Comparison of ENCODE assay signal across 8 mouse cellular contexts in genomic region chr17:86404795-86405501, GRCm38 (mm10).
DNase-seq lines count a peak whose midpoint lies in the region; ATAC-seq lines count a peak whose summit lies in the region.

No protein-coding gene starts in this region.

- ATAC-seq in heart, embryonic 12.5 days (ENCODE audit: insufficient number of reproducible peaks, low FRiP score): 0 out of 2 replicates have a peak, but pooled peaks have one; percentile 3
- ATAC-seq in cerebellum, adult (ENCODE audit: insufficient number of reproducible peaks, low FRiP score, low TSS enrichment): peak; percentile 57; the same call in 1 of the 2 replicates

- H3K27ac ChIP-seq in heart, embryonic 12.5 days (ENCODE audit: poor library complexity, severe bottlenecking): peak overlapping the region; percentile 68

- DNase-seq in heart, adult 11 months: no peak
- peak; percentile 57 for DNase-seq in forelimb bud, embryonic 11.5 days (ENCODE audit: low read depth, low spot score)
- peak; percentile 47 to 86 for DNase-seq in left cerebral cortex, postnatal 25 days (ENCODE audit: low spot score in 2 of 2)
- no peak for DNase-seq in spleen, postnatal 14 days (ENCODE audit: low spot score in 2 of 2)
- DNase-seq in urinary bladder, adult 18-20 months (ENCODE audit: low spot score in 2 of 2): no peak
- DNase-seq in testis, postnatal 10 days (ENCODE audit: low spot score): no peak

- H3K4me3 ChIP-seq in heart, embryonic 12.5 days: no peak overlapping the region

- no peaks in the 10 kb centered on the region for H3K9me3 ChIP-seq in heart, embryonic 12.5 days (replicated peaks)

- WGBS in heart, embryonic 12.5 days: 76% methylated on average over 11 of the region's 11 CpGs

- no peak overlapping the region for H3K4me2 ChIP-seq in heart, embryonic 12.5 days

- intact Hi-C loops in left cerebral cortex, postnatal 25 days (cut with DNase I): no loop called here

- no peaks in the 10 kb centered on the region for H3K27me3 ChIP-seq in heart, embryonic 12.5 days (replicated peaks)

- no peaks in the 10 kb centered on the region for H3K36me3 ChIP-seq in heart, embryonic 12.5 days

- H3K4me1 ChIP-seq in heart, embryonic 12.5 days (replicated peaks): peaks cover 43% of the 10 kb centered on the region

- no peak overlapping the region for H3K9ac ChIP-seq in heart, embryonic 12.5 days

Comparison
In these comparisons a context has a peak if more than half of its experiments do, and no peak if none do; other contexts are left out.
1. DNase-seq: peak in forelimb bud, embryonic 11.5 days (single experiment) and left cerebral cortex, postnatal 25 days (2 of 2); none in heart, adult 11 months (single experiment), spleen, postnatal 14 days (0 of 2), urinary bladder, adult 18-20 months (0 of 2) and testis, postnatal 10 days (single experiment).